Mouse (Mus musculus) liver, adult 2 months (tissue): ENCODE measurements around the gene Zfp423. TPM values are rescaled to one million over a fixed set of nuclear protein-coding genes. Genes with fewer than 3 reads are reported as not detected.

Experiments
- DNase-seq: peaks from one replicate; pipeline ENCODE4 v3.0.0-alpha.2; 2011; ENCODE audit warnings: low read depth, low spot score; ENCODE audit errors: extremely low read depth
- H3K27ac ChIP-seq: fragments of 200-500 bp; replicated peaks from 2 replicates; pipeline ENCODE4 v1.5.1; 2012; ENCODE audit warnings: low read depth, mild to moderate bottlenecking, control low read depth, inconsistent platforms, low read length; ENCODE audit not compliant: insufficient read depth
- H3K27me3 ChIP-seq: fragments of 200-500 bp; 2 replicates; pipeline ENCODE4 v1.6.1; 2012; ENCODE audit warnings: mild to moderate bottlenecking, moderate library complexity, low read length, inconsistent platforms; ENCODE audit not compliant: control insufficient read depth, insufficient read depth
- H3K36me3 ChIP-seq: fragments of 200-500 bp; 2 replicates; pipeline ENCODE4 v1.6.1; 2012; ENCODE audit warnings: low read length, inconsistent platforms; ENCODE audit not compliant: control insufficient read depth, insufficient read depth
- H3K4me1 ChIP-seq: fragments of 200-500 bp; 2 replicates; pipeline ENCODE4 v1.6.1; 2011; ENCODE audit warnings: low read length; ENCODE audit not compliant: control insufficient read depth, insufficient read depth
- H3K4me3 ChIP-seq: fragments of 200-500 bp; 2 replicates; pipeline ENCODE4 v1.5.1; 2011; ENCODE audit warnings: low read depth, mild to moderate bottlenecking, control low read depth, low read length, moderate library complexity; ENCODE audit not compliant: insufficient read depth
- H3K79me2 ChIP-seq: fragments of 200-500 bp; 2 replicates; pipeline ENCODE4 v1.6.1; 2012; ENCODE audit warnings: inconsistent platforms, mild to moderate bottlenecking, low read length, moderate library complexity; ENCODE audit not compliant: control insufficient read depth, insufficient read depth
- H3K9ac ChIP-seq: fragments of 200-500 bp; 2 replicates; pipeline ENCODE4 v1.6.1; 2012; ENCODE audit warnings: low read depth, mild to moderate bottlenecking, control low read depth, inconsistent platforms, low read length
- CTCF ChIP-seq: fragments of 200-500 bp; IDR thresholded peaks from 2 replicates; pipeline ENCODE4 v1.5.1; 2011; ENCODE audit warnings: low read depth, low read length, control low read depth
- POLR2A ChIP-seq: fragments of 200-500 bp; IDR thresholded peaks from 2 replicates; pipeline ENCODE4 v1.6.1; 2011; ENCODE audit warnings: low read length, control low read depth; ENCODE audit not compliant: insufficient read depth; ENCODE audit errors: extremely low read depth
- WGBS: fragments of 180-500 bp; shearing (Covaris S2); methylation state at CpG from one replicate; pipeline ENCODE4 v1.1.7; 2018; 5-methylcytosine and 5-hydroxymethylcytosine counted together
- polyA plus RNA-seq: library from polyadenylated mRNA; depleted of rRNA; stranded (reverse); fragments of >200 nt; gene quantifications from 2 replicates; pipeline ENCODE4 v1.2.3, GENCODE M21; 2012
- total RNA-seq: library from RNA; depleted of rRNA; stranded (reverse); fragments of >200 nt; gene quantifications from 2 replicates; pipeline ENCODE4 v1.2.3, GENCODE M21; 2014

Zfp423 gene
- total and polyA plus RNA-seq, 2 experiments: 0.18 to 0.31 TPM

- Histone ChIP-seq H3K4me1 (no peaks in the 10 kb centered on the region), H3K27ac (no peak overlapping the region), H3K27me3 (no peaks in the 10 kb centered on the region), H3K4me3 (no peak overlapping the region), H3K9ac (no peak overlapping the region), H3K36me3 (no peaks in the 10 kb centered on the region), H3K79me2 (no peaks in the 10 kb centered on the region)
- TF ChIP-seq CTCF (no peak), POLR2A (no peak)
- 32% methylated on average over 11 of the region's 11 CpGs for WGBS
- DNase-seq: no peak
Observed at GRCm38 (mm10) chr8:87708127-87708637, 251.2 kb downstream of the Zfp423 start.

GRCm38 (mm10) chr8:87707176-87707575 lies 252.2 kb downstream of the Zfp423 start:
- H3K27me3 ChIP-seq: no peaks in the 10 kb centered on the region
- 78% methylated on average over 17 of the region's 17 CpGs for WGBS
- H3K4me3 ChIP-seq: no peak overlapping the region
- no peaks in the 10 kb centered on the region for H3K36me3 ChIP-seq
- no peaks in the 10 kb centered on the region for H3K4me1 ChIP-seq
- no peak for DNase-seq
- H3K79me2 ChIP-seq: no peaks in the 10 kb centered on the region
- no peak overlapping the region for H3K27ac ChIP-seq
- no peak overlapping the region for H3K9ac ChIP-seq
- no peak for TF ChIP-seq CTCF
- no peak for TF ChIP-seq POLR2A

- TF ChIP-seq CTCF (no peak), POLR2A (no peak)
- Histone ChIP-seq H3K9ac (no peak overlapping the region), H3K27ac (no peak overlapping the region), H3K4me3 (no peak overlapping the region), H3K4me1 (no peaks in the 10 kb centered on the region), H3K79me2 (no peaks in the 10 kb centered on the region), H3K27me3 (no peaks in the 10 kb centered on the region), H3K36me3 (no peaks in the 10 kb centered on the region)
- 96% methylated on average over 3 of the region's 3 CpGs for WGBS
- no peak for DNase-seq
Observed at GRCm38 (mm10) chr8:87704756-87705155, 254.6 kb downstream of the Zfp423 start.

- Histone ChIP-seq H3K27ac (no peak overlapping the region), H3K36me3 (no peaks in the 10 kb centered on the region), H3K4me3 (no peak overlapping the region), H3K27me3 (no peaks in the 10 kb centered on the region), H3K9ac (no peak overlapping the region), H3K4me1 (no peaks in the 10 kb centered on the region), H3K79me2 (no peaks in the 10 kb centered on the region)
- DNase-seq: no peak
- WGBS: 40% methylated on average over 10 of the region's 10 CpGs
- no peak for TF ChIP-seq CTCF
- no peak for TF ChIP-seq POLR2A
Observed at GRCm38 (mm10) chr8:87702790-87703311, 256.5 kb downstream of the Zfp423 start.

- Histone ChIP-seq H3K4me3 (no peak overlapping the region), H3K27me3 (no peaks in the 10 kb centered on the region), H3K9ac (no peak overlapping the region), H3K27ac (no peak overlapping the region), H3K36me3 (no peaks in the 10 kb centered on the region), H3K4me1 (no peaks in the 10 kb centered on the region), H3K79me2 (no peaks in the 10 kb centered on the region)
- no peak for DNase-seq
- TF ChIP-seq POLR2A (no peak), CTCF (no peak)
- WGBS: 57% methylated on average over 8 of the region's 8 CpGs
Observed at GRCm38 (mm10) chr8:87702051-87702521, 257.3 kb downstream of the Zfp423 start.

GRCm38 (mm10) chr8:87701583-87701982 lies 257.8 kb downstream of the Zfp423 start:
- Histone ChIP-seq H3K4me3 (no peak overlapping the region), H3K9ac (no peak overlapping the region), H3K27me3 (no peaks in the 10 kb centered on the region), H3K4me1 (no peaks in the 10 kb centered on the region), H3K36me3 (no peaks in the 10 kb centered on the region), H3K79me2 (no peaks in the 10 kb centered on the region), H3K27ac (no peak overlapping the region)
- 55% methylated on average over 4 of the region's 4 CpGs for WGBS
- TF ChIP-seq CTCF (no peak), POLR2A (no peak)
- DNase-seq: no peak
